Mouse (Mus musculus): Measurements from ENCODE around the gene Ppm1n. TPM values are rescaled to one million over a fixed set of nuclear protein-coding genes. Genes with fewer than 3 reads are reported as not detected.

The Ppm1n gene
- polyA plus RNA-seq, 1 experiment from 2014 or later, result 0.32 TPM

DNA sequence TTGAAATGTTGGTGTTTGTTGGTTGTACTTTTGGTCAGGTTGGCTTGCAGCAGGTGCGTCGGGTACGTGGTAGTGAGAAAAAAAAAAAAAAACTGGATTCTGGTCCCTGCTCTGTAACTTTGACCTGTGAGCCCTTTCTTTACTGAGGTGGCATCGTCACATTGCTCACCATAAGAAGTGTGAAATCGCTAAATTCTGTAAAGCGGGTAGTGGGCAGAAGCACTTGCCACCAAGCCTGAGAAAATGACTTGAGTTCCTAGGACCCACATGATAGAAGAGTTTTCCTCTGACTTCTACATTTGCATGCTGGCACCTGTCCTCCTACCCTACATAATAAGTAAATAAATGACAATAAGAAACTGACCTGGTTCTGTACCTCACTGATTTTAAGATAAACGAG, 40.8 kb upstream of the Ppm1n start:
- Histone ChIP-seq H3K36me3 (ENCODE audit: control insufficient read depth, insufficient read depth, low read length) (no peaks in the 10 kb centered on the region), H3K4me2 (ENCODE audit: low read depth, low read length) (peak overlapping the region; percentile 90; the same call in 1 of the 2 replicates), H3K27ac (ENCODE audit: low read length) (no peak overlapping the region), H3K9me3 (ENCODE audit: control insufficient read depth, low read length) (no peaks in the 10 kb centered on the region), H3K4me3 (ENCODE audit: low read length) (no peak overlapping the region), H3K4me1 (ENCODE audit: control insufficient read depth, insufficient read depth, low read length) (peaks cover 9% of the 10 kb centered on the region; the same call in 1 of the 2 replicates), H3K27me3 (replicated peaks; ENCODE audit: control insufficient read depth, insufficient read depth, low read length) (peaks cover 8% of the 10 kb centered on the region; the same call in 1 of the 2 replicates), H3K9ac (ENCODE audit: low read depth, low read length) (no peak overlapping the region)
- ATAC-seq, result no peak
- 38% methylated on average over 7 of the region's 7 CpGs for WGBS

DNA sequence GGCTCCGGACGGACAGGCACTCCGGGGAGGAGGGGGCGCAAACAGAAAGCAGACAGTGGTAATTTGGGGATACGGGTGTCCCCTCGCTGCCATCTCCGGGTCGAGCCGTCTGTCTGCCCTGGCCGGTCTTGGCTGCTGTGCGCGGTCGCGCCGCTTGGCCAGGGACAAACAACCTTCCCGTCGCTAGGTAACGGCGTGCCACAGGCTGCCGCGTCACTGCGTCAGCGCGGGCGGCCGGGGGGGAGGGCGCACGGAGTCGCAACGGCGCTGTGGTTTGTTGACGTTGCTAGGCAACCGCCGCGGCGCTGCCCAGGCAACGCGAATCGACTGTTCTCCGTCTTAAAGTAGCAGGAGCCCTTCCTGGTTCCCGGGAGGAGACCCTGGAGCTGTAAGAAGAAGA, 40.0 kb upstream of the Ppm1n start:
- H3K9ac ChIP-seq (ENCODE audit: low read depth, low read length), result peak overlapping the region; percentile 62
- H3K36me3 ChIP-seq (ENCODE audit: control insufficient read depth, insufficient read depth, low read length), result no peaks in the 10 kb centered on the region
- H3K4me3 ChIP-seq (ENCODE audit: low read length), result peak overlapping the region; percentile 53
- H3K9me3 ChIP-seq (ENCODE audit: control insufficient read depth, low read length), result no peaks in the 10 kb centered on the region
- H3K4me2 ChIP-seq (ENCODE audit: low read depth, low read length), result peak overlapping the region; percentile 90
- WGBS, result 0% methylated on average over 41 of the region's 41 CpGs
- ATAC-seq, result peak; percentile 95
- peaks cover 9% of the 10 kb centered on the region; the same call in 1 of the 2 replicates for H3K4me1 ChIP-seq (ENCODE audit: control insufficient read depth, insufficient read depth, low read length)
- no peak overlapping the region for H3K27ac ChIP-seq (ENCODE audit: low read length)
- peaks cover 8% of the 10 kb centered on the region; the same call in 1 of the 2 replicates for H3K27me3 ChIP-seq (replicated peaks; ENCODE audit: control insufficient read depth, insufficient read depth, low read length)

DNA sequence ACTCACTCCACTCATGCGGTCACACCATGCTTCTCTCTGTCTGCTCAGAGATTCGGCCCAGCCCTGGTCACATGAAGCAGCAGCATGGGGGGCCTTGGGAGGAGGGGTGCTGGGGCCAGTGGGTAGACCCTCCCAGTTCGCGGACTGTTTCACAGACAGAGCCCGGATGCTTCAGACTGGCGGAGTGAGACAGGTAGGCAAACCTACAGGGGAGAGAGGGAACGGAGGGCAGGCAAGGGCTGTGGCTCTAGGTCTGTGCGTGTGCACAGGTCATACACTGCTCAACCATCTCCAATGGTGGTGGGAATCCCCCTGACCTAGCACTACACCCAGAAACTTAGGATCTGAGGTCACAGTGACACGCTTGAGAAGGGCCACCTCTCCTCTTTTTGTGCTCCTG, 39.6 kb upstream of the Ppm1n start:
- 19% methylated on average over 9 of the region's 9 CpGs for WGBS
- ATAC-seq, result peak; percentile 61
- no peak overlapping the region for H3K27ac ChIP-seq (ENCODE audit: low read length)
- no peaks in the 10 kb centered on the region for H3K36me3 ChIP-seq (ENCODE audit: control insufficient read depth, insufficient read depth, low read length)
- peak overlapping the region; percentile 62 for H3K9ac ChIP-seq (ENCODE audit: low read depth, low read length)
- H3K4me3 ChIP-seq (ENCODE audit: low read length), result peak overlapping the region; percentile 53
- peaks cover 9% of the 10 kb centered on the region; the same call in 1 of the 2 replicates for H3K4me1 ChIP-seq (ENCODE audit: control insufficient read depth, insufficient read depth, low read length)
- H3K4me2 ChIP-seq (ENCODE audit: low read depth, low read length), result peak overlapping the region; percentile 90
- H3K9me3 ChIP-seq (ENCODE audit: control insufficient read depth, low read length), result no peaks in the 10 kb centered on the region
- H3K27me3 ChIP-seq (replicated peaks; ENCODE audit: control insufficient read depth, insufficient read depth, low read length), result peaks cover 8% of the 10 kb centered on the region; the same call in 1 of the 2 replicates

DNA sequence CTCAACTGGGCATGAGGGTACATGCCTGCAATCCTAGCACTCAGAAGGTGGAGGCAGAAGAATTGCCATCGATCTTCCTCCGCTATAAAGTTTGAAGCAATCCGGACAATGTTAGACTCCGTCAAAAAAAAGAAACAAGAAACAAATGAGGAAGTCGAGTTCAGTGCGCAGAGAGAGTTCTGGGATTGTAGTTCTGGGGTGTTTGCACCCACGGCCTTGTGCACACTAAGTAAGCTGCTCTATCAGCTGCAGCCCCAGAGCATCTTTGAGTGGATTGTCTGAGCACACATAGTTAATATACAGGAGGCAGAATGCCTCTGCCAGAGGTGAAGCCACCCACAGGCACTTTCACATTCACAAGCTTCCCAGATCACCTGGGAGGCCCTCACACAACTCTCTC, 38.8 kb upstream of the Ppm1n start:
- Histone ChIP-seq H3K4me1 (ENCODE audit: control insufficient read depth, insufficient read depth, low read length) (peaks cover 9% of the 10 kb centered on the region; the same call in 1 of the 2 replicates), H3K9me3 (ENCODE audit: control insufficient read depth, low read length) (no peaks in the 10 kb centered on the region), H3K27ac (ENCODE audit: low read length) (no peak overlapping the region), H3K9ac (ENCODE audit: low read depth, low read length) (no peak overlapping the region), H3K27me3 (replicated peaks; ENCODE audit: control insufficient read depth, insufficient read depth, low read length) (peaks cover 8% of the 10 kb centered on the region; the same call in 1 of the 2 replicates), H3K36me3 (ENCODE audit: control insufficient read depth, insufficient read depth, low read length) (no peaks in the 10 kb centered on the region), H3K4me2 (ENCODE audit: low read depth, low read length) (no peak overlapping the region), H3K4me3 (ENCODE audit: low read length) (no peak overlapping the region)
- ATAC-seq, result no peak
- 72% methylated on average over 7 of the region's 7 CpGs for WGBS

DNA sequence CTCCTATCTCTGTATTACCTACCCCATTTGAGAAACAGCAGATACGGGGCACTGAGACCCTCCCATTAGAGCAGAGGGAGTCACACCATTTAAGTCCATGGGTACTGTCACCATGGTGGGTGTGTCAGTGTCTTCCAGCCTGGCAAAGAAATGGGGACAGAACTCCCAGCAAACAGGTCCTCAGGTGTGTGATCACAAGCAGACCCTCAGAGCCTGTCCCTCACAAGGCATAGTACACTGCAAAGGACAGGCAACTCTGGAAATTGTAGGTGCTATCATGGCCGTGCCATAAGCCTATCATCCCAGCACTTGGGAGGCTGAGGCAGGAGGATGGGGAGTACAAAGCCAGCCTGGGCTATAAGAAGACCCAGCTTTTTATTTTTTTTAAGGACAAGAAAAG, 38.3 kb upstream of the Ppm1n start:
- H3K4me3 ChIP-seq (ENCODE audit: low read length), result no peak overlapping the region
- no peaks in the 10 kb centered on the region for H3K36me3 ChIP-seq (ENCODE audit: control insufficient read depth, insufficient read depth, low read length)
- WGBS, result 61% methylated on average over 2 of the region's 2 CpGs
- H3K4me1 ChIP-seq (ENCODE audit: control insufficient read depth, insufficient read depth, low read length), result peaks cover 9% of the 10 kb centered on the region; the same call in 1 of the 2 replicates
- H3K9ac ChIP-seq (ENCODE audit: low read depth, low read length), result no peak overlapping the region
- ATAC-seq, result no peak
- no peak overlapping the region for H3K27ac ChIP-seq (ENCODE audit: low read length)
- H3K27me3 ChIP-seq (replicated peaks; ENCODE audit: control insufficient read depth, insufficient read depth, low read length), result peaks cover 8% of the 10 kb centered on the region; the same call in 1 of the 2 replicates
- H3K4me2 ChIP-seq (ENCODE audit: low read depth, low read length), result no peak overlapping the region
- H3K9me3 ChIP-seq (ENCODE audit: control insufficient read depth, low read length), result no peaks in the 10 kb centered on the region

GRCm38 (mm10) chr7:19316451-19317161, 36.7 kb upstream of the Ppm1n start:
- Histone ChIP-seq H3K4me3 (ENCODE audit: low read length) (no peak overlapping the region), H3K9me3 (ENCODE audit: control insufficient read depth, low read length) (no peaks in the 10 kb centered on the region), H3K4me2 (ENCODE audit: low read depth, low read length) (no peak overlapping the region), H3K4me1 (ENCODE audit: control insufficient read depth, insufficient read depth, low read length) (peaks cover 9% of the 10 kb centered on the region; the same call in 1 of the 2 replicates), H3K9ac (ENCODE audit: low read depth, low read length) (no peak overlapping the region), H3K36me3 (ENCODE audit: control insufficient read depth, insufficient read depth, low read length) (no peaks in the 10 kb centered on the region), H3K27me3 (replicated peaks; ENCODE audit: control insufficient read depth, insufficient read depth, low read length) (peaks cover 4% of the 10 kb centered on the region; the same call in 1 of the 2 replicates), H3K27ac (ENCODE audit: low read length) (no peak overlapping the region)
- 64% methylated on average over 14 of the region's 14 CpGs for WGBS
- ATAC-seq, result no peak

DNA sequence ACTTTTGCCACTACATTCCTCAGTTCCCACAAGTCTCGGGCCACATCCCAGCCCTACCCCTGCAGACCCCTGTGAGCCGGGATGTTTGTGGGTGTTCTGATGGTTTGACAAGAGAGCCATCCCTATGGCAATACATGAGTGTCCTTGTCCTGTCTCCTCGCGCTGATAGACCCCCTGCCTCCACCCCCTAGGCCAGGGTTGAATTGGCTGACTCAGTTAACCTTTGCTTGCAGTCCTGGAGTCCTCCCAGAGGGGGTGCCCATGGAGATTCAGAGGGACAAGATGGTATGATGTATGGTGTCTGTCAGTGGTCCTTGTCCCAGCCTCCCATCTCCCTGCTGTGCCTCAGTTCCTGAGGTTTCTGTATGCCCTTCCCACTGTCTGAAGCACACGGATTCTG, 34.2 kb upstream of the Ppm1n start:
- no peak overlapping the region for H3K27ac ChIP-seq (ENCODE audit: low read length)
- no peak overlapping the region for H3K9ac ChIP-seq (ENCODE audit: low read depth, low read length)
- H3K27me3 ChIP-seq (replicated peaks; ENCODE audit: control insufficient read depth, insufficient read depth, low read length), result no peaks in the 10 kb centered on the region
- peaks cover 8% of the 10 kb centered on the region for H3K4me1 ChIP-seq (ENCODE audit: control insufficient read depth, insufficient read depth, low read length)
- H3K4me2 ChIP-seq (ENCODE audit: low read depth, low read length), result no peak overlapping the region
- 38% methylated on average over 5 of the region's 5 CpGs for WGBS
- H3K9me3 ChIP-seq (ENCODE audit: control insufficient read depth, low read length), result no peaks in the 10 kb centered on the region
- no peak overlapping the region for H3K4me3 ChIP-seq (ENCODE audit: low read length)
- no peak for ATAC-seq
- H3K36me3 ChIP-seq (ENCODE audit: control insufficient read depth, insufficient read depth, low read length), result no peaks in the 10 kb centered on the region

DNA sequence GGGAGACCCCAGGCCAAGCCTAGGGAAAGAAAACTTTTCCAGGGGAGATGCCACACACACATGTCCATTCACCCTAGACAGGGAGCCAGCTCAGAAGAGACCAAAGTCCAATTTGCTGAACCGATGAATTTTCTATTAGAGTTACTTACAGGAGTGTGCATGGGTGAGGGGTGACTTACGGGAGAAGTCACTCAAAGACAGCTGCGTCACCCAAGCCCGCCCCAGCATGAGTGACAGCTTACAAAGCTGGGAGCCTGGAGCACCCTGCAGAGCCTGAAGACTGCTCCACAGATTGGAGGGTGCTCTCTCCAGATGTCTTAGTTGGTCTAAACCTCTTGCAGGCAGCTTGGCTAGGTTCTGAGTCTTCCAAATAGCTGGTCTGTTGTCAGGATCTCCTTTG, 32.1 kb upstream of the Ppm1n start:
- WGBS, result 30% methylated on average over 4 of the region's 4 CpGs
- H3K4me1 ChIP-seq (ENCODE audit: control insufficient read depth, insufficient read depth, low read length), result peaks cover 12% of the 10 kb centered on the region
- H3K4me2 ChIP-seq (ENCODE audit: low read depth, low read length), result no peak overlapping the region
- H3K9me3 ChIP-seq (ENCODE audit: control insufficient read depth, low read length), result no peaks in the 10 kb centered on the region
- no peak overlapping the region for H3K9ac ChIP-seq (ENCODE audit: low read depth, low read length)
- H3K36me3 ChIP-seq (ENCODE audit: control insufficient read depth, insufficient read depth, low read length), result no peaks in the 10 kb centered on the region
- H3K4me3 ChIP-seq (ENCODE audit: low read length), result no peak overlapping the region
- H3K27me3 ChIP-seq (replicated peaks; ENCODE audit: control insufficient read depth, insufficient read depth, low read length), result peaks cover 4% of the 10 kb centered on the region; the same call in 1 of the 2 replicates
- H3K27ac ChIP-seq (ENCODE audit: low read length), result no peak overlapping the region
- ATAC-seq, result no peak

GRCm38 (mm10) chr7:19309884-19310641, 30.2 kb upstream of the Ppm1n start, which contains the start of gene Fosb:
Gene Fosb (minus strand): TSS chr7:19310051.
- H3K27me3 ChIP-seq (replicated peaks; ENCODE audit: control insufficient read depth, insufficient read depth, low read length), result peaks cover 21% of the 10 kb centered on the region
- under 1% methylated on average over 49 of the region's 49 CpGs for WGBS
- no peak within 1 kb of the TSS for H3K27ac ChIP-seq (ENCODE audit: low read length)
- peak within 1 kb of the TSS; percentile 69 for H3K9ac ChIP-seq (ENCODE audit: low read depth, low read length)
- H3K4me3 ChIP-seq (ENCODE audit: low read length), result peak within 1 kb of the TSS; percentile 61
- peak within 1 kb of the TSS; percentile 99 for H3K4me2 ChIP-seq (ENCODE audit: low read depth, low read length)
- no peaks in the 10 kb centered on the region for H3K36me3 ChIP-seq (ENCODE audit: control insufficient read depth, insufficient read depth, low read length)
- peaks cover 15% of the 10 kb centered on the region for H3K4me1 ChIP-seq (ENCODE audit: control insufficient read depth, insufficient read depth, low read length)
- ATAC-seq, result peak; percentile 87
- H3K9me3 ChIP-seq (ENCODE audit: control insufficient read depth, low read length), result no peaks in the 10 kb centered on the region
